20 mouse cellular contexts compared by ENCODE assay signal in the genomic region with DNA sequence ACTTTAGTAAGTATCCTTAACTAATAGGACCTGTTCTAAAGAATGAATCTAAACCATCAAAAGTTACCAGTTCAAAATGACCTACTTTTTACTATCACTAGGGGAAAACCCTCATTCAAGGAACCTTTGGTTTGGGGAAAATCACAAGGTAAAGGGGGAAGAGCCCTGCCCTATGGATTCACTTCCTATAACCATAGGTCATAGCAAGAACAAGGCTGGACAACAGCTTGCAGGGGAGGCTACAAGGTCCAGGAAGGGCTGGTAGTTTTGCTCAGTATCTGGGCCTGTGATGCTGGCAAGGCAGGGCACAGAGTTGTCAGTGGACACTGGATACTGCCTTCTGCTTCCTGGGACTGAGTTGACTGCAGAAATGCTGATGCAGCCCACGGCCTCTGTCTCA.
DNase-seq lines count a peak whose midpoint lies in the region; ATAC-seq and TF ChIP-seq lines count a peak whose summit lies in the region.
"Had no signal": no experiment of that assay in that cellular context is flagged by ENCODE, and none has a peak within 500 bp of the region (broad histone marks: within the 10 kb centered on the region; RNA-seq: fewer than 3 reads in every experiment).

No protein-coding gene starts in this region.

- H3K27me3 ChIP-seq in lung, embryonic 14.5 days (ENCODE audit: insufficient read depth, low read length): no peaks in the 10 kb centered on the region
- no peaks in the 10 kb centered on the region for H3K27me3 ChIP-seq in CH12.LX (replicated peaks)
- H3K27me3 ChIP-seq: embryonic facial prominence, embryonic 13.5 days had no signal

- no peak for DNase-seq in lung, embryonic 14.5 days
- DNase-seq in lung, adult 2 months: no peak
- peak; percentile 15 for DNase-seq in CH12.LX (ENCODE audit: extremely low read depth)
- DNase-seq in left cerebral cortex, adult 8-10 months (ENCODE audit: low spot score in 2 of 2): no peak
- no peak for DNase-seq in thymus, adult 18-20 months
- DNase-seq: adrenal gland, postnatal 10 days; B cell, adult 2 months; cerebellum, adult 11 months; cerebellum, adult 8-10 months; cerebellum, postnatal 25 days; gastrocnemius, postnatal 36 days; heart, adult 2 months had no signal

- no peak for TF ChIP-seq EP300 in CH12.LX (IDR thresholded peaks at IDR 0.05; ENCODE audit: low read length)

- H3K9ac ChIP-seq in lung, embryonic 14.5 days: no peak overlapping the region
- H3K9ac ChIP-seq in CH12.LX (ENCODE audit: insufficient read depth, low read depth): no peak overlapping the region
- H3K9ac ChIP-seq: embryonic facial prominence, embryonic 13.5 days; hindbrain, embryonic 14.5 days had no signal

- H3K4me1 ChIP-seq in lung, embryonic 14.5 days (ENCODE audit: insufficient read depth): no peaks in the 10 kb centered on the region; the same call in 1 of the 2 replicates
- H3K4me1 ChIP-seq in lung, adult 2 months (ENCODE audit: control insufficient read depth, insufficient read depth, low read length): peaks cover 2% of the 10 kb centered on the region; the same call in 1 of the 2 replicates
- peaks cover 3 to 16% of the 10 kb centered on the region in 2 experiments; a peak in 2 of 4 replicates for H3K4me1 ChIP-seq in CH12.LX (ENCODE audit: control insufficient read depth in 1 of 2, insufficient read depth in 2 of 2)
- H3K4me1 ChIP-seq: embryonic facial prominence, embryonic 13.5 days; hindbrain, embryonic 10.5 days had no signal

- TF ChIP-seq POLR2A in lung, adult 2 months (IDR thresholded peaks at IDR 0.05; ENCODE audit: borderline replicate concordance, extremely low read depth, low read depth, low read length): no peak
- no peak for TF ChIP-seq POLR2A in CH12.LX (IDR thresholded peaks at IDR 0.05; ENCODE audit: low read depth, low read length)

- no peaks in the 10 kb centered on the region for H3K9me3 ChIP-seq in lung, embryonic 14.5 days (ENCODE audit: low read depth, low read length)
- H3K9me3 ChIP-seq in CH12.LX (replicated peaks; ENCODE audit: low read length): no peaks in the 10 kb centered on the region
- H3K9me3 ChIP-seq: embryonic facial prominence, embryonic 13.5 days; hindbrain, embryonic 10.5 days had no signal

- H3K79me2 ChIP-seq in CH12.LX (replicated peaks; ENCODE audit: control insufficient read depth, extremely low read depth, insufficient read depth, poor library complexity, severe bottlenecking): no peaks in the 10 kb centered on the region

- H3K4me3 ChIP-seq in lung, embryonic 14.5 days (ENCODE audit: low read depth, low read length): no peak overlapping the region
- H3K4me3 ChIP-seq in lung, adult 2 months (replicated peaks; ENCODE audit: extremely low read depth, low read depth, low read length): no peak overlapping the region
- no peak overlapping the region for H3K4me3 ChIP-seq in CH12.LX (replicated peaks in 1 of 3; ENCODE audit: low read depth in 2 of 3, low read length in 2 of 3, poor library complexity in 1 of 3)
- H3K4me3 ChIP-seq: embryonic facial prominence, embryonic 13.5 days; heart, adult 2 months; hindbrain, embryonic 10.5 days had no signal

- TF ChIP-seq RAD21 in CH12.LX (IDR thresholded peaks at IDR 0.05; ENCODE audit: low read depth, low read length): no peak

- WGBS in lung, embryonic 14.5 days: 65% methylated on average over 1 of the region's 1 CpGs
- 63% methylated on average over 1 of the region's 1 CpGs for WGBS in lung, adult 2 months

- H3K4me2 ChIP-seq in lung, embryonic 14.5 days: no peak overlapping the region
- no peak overlapping the region for H3K4me2 ChIP-seq in CH12.LX (ENCODE audit: insufficient read depth, low read depth, poor library complexity, severe bottlenecking)
- H3K4me2 ChIP-seq: embryonic facial prominence, embryonic 13.5 days; heart, embryonic 11.5 days; hindbrain, embryonic 14.5 days had no signal

- no peaks in the 10 kb centered on the region for H3K36me3 ChIP-seq in lung, embryonic 14.5 days (ENCODE audit: insufficient read depth)
- no peaks in the 10 kb centered on the region for H3K36me3 ChIP-seq in CH12.LX (replicated peaks in 1 of 2; ENCODE audit: control insufficient read depth in 1 of 2, insufficient read depth in 1 of 2, low read length in 1 of 2)
- H3K36me3 ChIP-seq: embryonic facial prominence, embryonic 13.5 days; hindbrain, embryonic 10.5 days had no signal

- 0 out of 2 replicates have a peak overlapping the region, but pooled peaks have one; percentile 12 for H3K27ac ChIP-seq in lung, embryonic 14.5 days (ENCODE audit: low read depth)
- H3K27ac ChIP-seq in CH12.LX (ENCODE audit: insufficient read depth, low read depth): no peak overlapping the region
- H3K27ac ChIP-seq: embryonic facial prominence, embryonic 13.5 days; heart, adult 2 months; hindbrain, embryonic 10.5 days; hindbrain, embryonic 14.5 days had no signal

- dilution Hi-C loops in CH12.LX (cut with MboI; ENCODE audit: extremely low pct_ligation_motif_present, extremely low pct_unique_long_range_greater_than_20kb, low sequenced_read_pairs): no loop called here

- in situ Hi-C loops in CH12.LX (cut with MboI; ENCODE audit: low pct_ligation_motif_present, low pct_unique_long_range_greater_than_20kb, low sequenced_read_pairs): no loop called here

- no peak for ATAC-seq in lung, embryonic 14.5 days (ENCODE audit: insufficient read depth)
- ATAC-seq in erythroid progenitor cell, adult 5-6 weeks (replicated peaks; ENCODE audit: low FRiP score, poor library complexity, severe bottlenecking): 0 out of 2 replicates have a peak, but pooled peaks have one; percentile 19
- ATAC-seq in monocyte, adult 5-6 weeks (replicated peaks; ENCODE audit: insufficient number of reproducible peaks, low FRiP score, low TSS enrichment, poor library complexity, severe bottlenecking): peak; percentile 60
- ATAC-seq: CD4-positive, CD25-positive, alpha-beta regulatory T cell, adult 4 months; forebrain, embryonic 14.5 days had no signal

- no peak for TF ChIP-seq CTCF in lung, embryonic 14.5 days (IDR thresholded peaks at IDR 0.05; ENCODE audit: low read depth)
- no peak for TF ChIP-seq CTCF in lung, adult 2 months (IDR thresholded peaks at IDR 0.05; ENCODE audit: insufficient read depth, low read length)
- no peak for TF ChIP-seq CTCF in CH12.LX (conservative IDR thresholded peaks at IDR 0.05 in 1 of 2, IDR thresholded peaks at IDR 0.05 in 1 of 2; ENCODE audit: low read depth in 2 of 2, low read length in 2 of 2)

TF ChIP-seq in CH12.LX, 34 proteins besides CTCF, POLR2A, EP300 and RAD21:
- TF ChIP-seq USF1 (IDR thresholded peaks at IDR 0.05; ENCODE audit: low read depth, low read length): no peak
- no peak for TF ChIP-seq ZKSCAN1 (IDR thresholded peaks at IDR 0.05; ENCODE audit: borderline replicate concordance, low read depth, low read length)
- TF ChIP-seq NELFE (IDR thresholded peaks at IDR 0.05; ENCODE audit: low read depth, low read length): no peak
- TF ChIP-seq POLR2AphosphoS2 (IDR thresholded peaks at IDR 0.05; ENCODE audit: low read depth, low read length): no peak
- no peak for TF ChIP-seq MYC (IDR thresholded peaks at IDR 0.05; ENCODE audit: low read depth, low read length)
- no peak for TF ChIP-seq CHD2 (IDR thresholded peaks at IDR 0.05; ENCODE audit: low read length)
- TF ChIP-seq JUND (conservative IDR thresholded peaks at IDR 0.05; ENCODE audit: low read depth, low read length): no peak
- no peak for TF ChIP-seq JUN (IDR thresholded peaks at IDR 0.05; ENCODE audit: insufficient read depth, low read depth, low read length)
- no peak for TF ChIP-seq MAX (IDR thresholded peaks at IDR 0.05; ENCODE audit: low read length)
- TF ChIP-seq GABPA (IDR thresholded peaks at IDR 0.05; ENCODE audit: insufficient replicate concordance, low read depth, low read length): no peak
- no peak for TF ChIP-seq IRF4 (IDR thresholded peaks at IDR 0.05; ENCODE audit: low read depth, low read length)
- TF ChIP-seq ELF1 (IDR thresholded peaks at IDR 0.05; ENCODE audit: low read depth, low read length): no peak; the same call in 1 of the 2 replicates
- TF ChIP-seq SIN3A (IDR thresholded peaks at IDR 0.05; ENCODE audit: low read length): no peak
- no peak for TF ChIP-seq KAT2A (IDR thresholded peaks at IDR 0.05; ENCODE audit: insufficient replicate concordance, low read length)
- TF ChIP-seq MAZ (IDR thresholded peaks at IDR 0.05; ENCODE audit: low read depth, low read length): no peak
- TF ChIP-seq MXI1 (IDR thresholded peaks at IDR 0.05; ENCODE audit: low read depth, low read length): no peak
- TF ChIP-seq HCFC1 (IDR thresholded peaks at IDR 0.05; ENCODE audit: low read depth, low read length): no peak
- TF ChIP-seq ETS1 (conservative IDR thresholded peaks at IDR 0.05; ENCODE audit: low read depth, low read length): no peak
- no peak for TF ChIP-seq MEF2A (IDR thresholded peaks at IDR 0.05; ENCODE audit: borderline replicate concordance, low read depth, low read length)
